Mouse (Mus musculus) T-helper 17 cell (primary cell): ENCODE measurements around the gene Nyap2.
"Not testable (repeated sequence)": the region's sequence is repeated elsewhere in the genome, so short reads cannot be mapped to it uniquely, and the experiment has no call there.

Experiments used
- in situ Hi-C, 2 experiments: fragments of 300-600 bp; cut with MboI, MseI; formaldehyde crosslinking; loops; 1 replicate in 1 of 2; 2 replicates in 1 of 2; pipeline ENCODE4 v1.15.1; 2025; ENCODE audit warnings: high pct_unique_total_duplicates in 2 of 2

Nyap2 gene

GRCm38 (mm10) chr1:81179725-81180124, 103.0 kb downstream of the Nyap2 start:
- in situ Hi-C loops: loop anchor here (5.0 to 10.0 kb wide), 2 partner anchors 42 to 1415 kb away; no protein-coding TSS in a partner anchor

- in situ Hi-C loops: loop anchor here in 1 of 2 experiments (5.0 kb wide), 1 partner anchor 43 kb away; no protein-coding TSS in a partner anchor
These were observed 103.9 kb downstream of the Nyap2 start for GRCm38 (mm10) chr1:81180686-81181085.

GRCm38 (mm10) chr1:81209536-81209935, 132.8 kb downstream of the Nyap2 start:
- in situ Hi-C loops: loop anchor here (5.0 to 25.0 kb wide), 2 partner anchors 58 to 553 kb away; no protein-coding TSS in a partner anchor

GRCm38 (mm10) chr1:81211491-81211890, 134.7 kb downstream of the Nyap2 start:
- in situ Hi-C loops: loop anchor here in 1 of 2 experiments (25.0 kb wide), 1 partner anchor 551 kb away; no protein-coding TSS in a partner anchor

GRCm38 (mm10) chr1:81219790-81220189, 143.0 kb downstream of the Nyap2 start:
- in situ Hi-C loops: loop anchor here in 1 of 2 experiments (25.0 kb wide), 1 partner anchor 543 kb away; no protein-coding TSS in a partner anchor

GRCm38 (mm10) chr1:81231759-81232406, 155.1 kb downstream of the Nyap2 start:
- in situ Hi-C loops: no loop called here

DNA sequence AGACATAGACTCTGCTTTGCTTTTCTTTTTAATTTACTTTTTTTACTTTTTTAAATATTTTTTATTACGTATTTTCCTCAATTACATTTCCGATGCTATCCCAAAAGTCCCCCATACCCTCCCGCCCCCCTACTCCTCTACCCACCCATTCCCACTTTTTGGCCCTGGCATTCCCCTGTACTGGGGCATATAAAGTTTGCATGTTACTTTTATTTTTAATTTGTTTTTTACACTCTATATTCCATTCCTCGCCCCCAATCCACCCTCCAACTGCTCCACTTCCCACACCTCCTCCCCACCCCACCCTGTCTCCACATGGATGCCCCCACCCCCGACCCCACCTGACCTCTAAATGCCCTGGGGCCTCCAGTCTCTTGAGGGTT, 155.6 kb downstream of the Nyap2 start:
- in situ Hi-C loops: not testable (repeated sequence)

DNA sequence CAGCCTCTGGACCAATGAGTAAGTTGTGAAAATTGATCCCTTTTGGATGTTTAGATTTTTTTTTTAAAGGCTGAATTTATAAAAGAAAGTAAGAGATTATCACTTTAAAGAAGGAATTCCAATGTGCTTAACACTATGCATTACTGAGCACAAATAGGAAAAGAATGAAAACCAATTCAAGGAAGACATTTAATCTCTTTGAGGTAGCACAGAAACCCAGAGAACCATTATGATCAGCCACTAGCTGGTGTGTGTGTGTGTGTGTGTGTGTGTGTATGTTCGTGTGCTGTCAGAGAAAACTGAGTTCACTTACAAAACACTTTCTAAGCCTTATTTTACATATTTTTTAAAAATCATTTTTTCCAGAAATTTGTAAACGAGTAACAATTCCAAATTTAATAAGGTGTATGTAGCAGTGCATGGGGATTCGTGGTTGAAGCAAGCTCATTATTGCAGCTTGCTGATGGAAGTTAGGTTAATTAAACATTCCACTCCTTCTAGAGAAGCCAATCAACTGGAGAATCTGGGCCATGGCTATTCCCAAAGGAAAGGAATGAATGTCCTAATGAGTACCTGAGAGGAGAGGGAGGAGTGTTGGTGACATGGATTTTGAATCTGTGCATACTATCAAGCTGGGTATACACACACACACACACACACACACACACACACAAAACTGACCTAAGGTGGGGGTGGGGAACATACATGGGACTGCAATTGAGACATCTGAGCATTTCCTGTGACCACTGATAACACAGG, 171.9 kb downstream of the Nyap2 start:
- in situ Hi-C loops: no loop called here

- in situ Hi-C loops: no loop called here
These were observed 173.3 kb downstream of the Nyap2 start for GRCm38 (mm10) chr1:81250068-81250467.

GRCm38 (mm10) chr1:81266441-81266840, 189.7 kb downstream of the Nyap2 start:
- in situ Hi-C loops: loop anchor here in 1 of 2 experiments (5.0 kb wide), 1 partner anchor 59 kb away; no protein-coding TSS in a partner anchor

- in situ Hi-C loops: loop anchor here (25.0 kb wide), 2 partner anchors 694 to 744 kb away; no protein-coding TSS in a partner anchor
These were observed 204.2 kb downstream of the Nyap2 start for GRCm38 (mm10) chr1:81280978-81281377.

GRCm38 (mm10) chr1:81285633-81286032, 208.9 kb downstream of the Nyap2 start:
- in situ Hi-C loops: loop anchor here (5.0 to 25.0 kb wide), 3 partner anchors 458 to 748 kb away; no protein-coding TSS in a partner anchor

DNA sequence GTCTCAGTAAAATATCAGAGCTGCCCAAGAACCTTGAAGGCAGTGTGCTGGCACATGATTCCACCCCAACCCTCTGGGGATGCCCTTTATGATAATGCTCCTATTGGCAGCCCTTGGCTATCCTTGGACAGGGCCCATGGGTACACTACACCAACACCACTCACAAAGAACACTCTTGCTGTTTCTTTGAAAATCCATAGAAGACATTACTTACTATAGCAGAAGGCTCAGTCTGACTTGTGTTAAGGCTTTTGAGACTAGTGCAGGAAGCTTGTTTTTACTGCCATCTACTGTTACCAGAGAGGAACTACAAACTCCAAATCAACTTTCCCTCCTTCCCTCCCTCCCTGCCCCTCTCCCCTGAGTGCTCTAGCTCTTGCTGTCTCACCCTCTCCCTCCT, 210.3 kb downstream of the Nyap2 start:
- in situ Hi-C loops: loop anchor here (5.0 to 25.0 kb wide), 3 partner anchors 460 to 750 kb away; no protein-coding TSS in a partner anchor

GRCm38 (mm10) chr1:81300735-81301134, 224.0 kb downstream of the Nyap2 start:
- in situ Hi-C loops: loop anchor here (10.0 to 25.0 kb wide), 2 partner anchors 1116 to 1162 kb away; no protein-coding TSS in a partner anchor

DNA sequence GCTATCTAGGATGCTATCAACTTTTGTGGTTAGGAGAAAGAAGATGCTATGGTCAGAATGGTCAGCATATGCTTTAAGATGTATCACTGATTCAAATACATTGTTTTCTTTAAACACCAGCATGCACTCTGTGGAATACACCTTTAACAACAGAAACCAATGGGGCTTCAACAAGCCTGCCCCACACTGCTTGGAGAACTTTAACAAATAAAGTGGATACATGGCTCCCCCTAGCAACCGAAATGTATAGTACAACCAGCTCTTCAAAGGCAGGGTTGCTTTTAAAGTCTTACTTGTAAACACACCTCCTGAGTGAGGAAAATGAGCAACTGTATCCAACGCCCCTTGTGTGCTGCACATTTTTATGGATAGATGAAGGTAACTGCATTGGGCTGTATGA, 224.9 kb downstream of the Nyap2 start:
- in situ Hi-C loops: loop anchor here (10.0 to 25.0 kb wide), 2 partner anchors 1117 to 1161 kb away; no protein-coding TSS in a partner anchor

- in situ Hi-C loops: loop anchor here (10.0 to 25.0 kb wide), 2 partner anchors 1119 to 1159 kb away; no protein-coding TSS in a partner anchor
These were observed 226.6 kb downstream of the Nyap2 start for GRCm38 (mm10) chr1:81303389-81303788.

GRCm38 (mm10) chr1:81307407-81307806, 230.7 kb downstream of the Nyap2 start:
- in situ Hi-C loops: loop anchor here (5.0 to 25.0 kb wide), 4 partner anchors 1123 to 1340 kb away; no protein-coding TSS in a partner anchor

DNA sequence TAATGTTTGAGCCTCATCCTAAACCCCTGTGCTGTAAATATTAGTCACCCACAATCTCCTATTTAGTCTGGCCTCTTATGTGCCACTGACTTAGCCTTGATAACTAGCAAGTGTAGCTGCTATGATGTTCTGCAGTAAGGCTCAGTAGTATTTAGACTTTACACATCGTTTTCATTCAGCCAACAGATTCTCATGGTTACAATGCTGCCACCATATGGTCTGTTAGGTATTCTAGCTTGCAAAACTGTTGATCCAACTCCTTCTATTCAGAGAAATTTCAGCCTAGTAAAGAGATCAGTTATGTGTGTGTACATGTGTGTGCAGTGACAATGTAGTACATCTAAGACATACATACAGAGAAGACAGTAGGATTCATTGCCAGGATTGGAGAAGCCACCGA, 231.2 kb downstream of the Nyap2 start:
- in situ Hi-C loops: loop anchor here (5.0 to 25.0 kb wide), 4 partner anchors 1123 to 1339 kb away; no protein-coding TSS in a partner anchor

- in situ Hi-C loops: loop anchor here (25.0 kb wide), 1 partner anchor 1152 kb away; no protein-coding TSS in a partner anchor
These were observed 233.4 kb downstream of the Nyap2 start for GRCm38 (mm10) chr1:81310087-81310626.

GRCm38 (mm10) chr1:81316403-81316994, 239.7 kb downstream of the Nyap2 start:
- in situ Hi-C loops: loop anchor here (5.0 to 25.0 kb wide), 2 partner anchors 976 to 1146 kb away; partner anchors contain the start of gene Irs1 (in 2 of the 2)

DNA sequence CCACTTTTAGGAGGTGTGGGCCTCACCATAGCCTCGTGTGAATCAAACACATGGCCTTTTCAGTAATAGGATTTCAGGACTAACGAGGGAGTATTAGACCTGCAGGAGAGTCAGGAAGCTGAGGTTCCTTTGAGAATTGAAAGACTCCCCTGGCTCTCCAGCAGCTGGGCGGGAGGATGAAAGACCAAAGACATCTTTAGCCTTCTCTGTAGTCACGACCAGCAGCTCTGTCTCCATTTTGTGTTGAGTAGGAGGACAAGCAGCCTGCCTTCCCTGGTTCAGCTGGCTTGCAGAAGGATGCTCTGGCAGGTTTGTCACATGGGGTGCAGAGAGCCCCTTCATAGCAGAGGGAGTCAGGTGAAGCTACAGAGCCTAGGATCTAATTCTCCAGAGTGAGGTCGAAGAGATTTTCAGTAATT, 240.3 kb downstream of the Nyap2 start:
- in situ Hi-C loops: loop anchor here (5.0 to 25.0 kb wide), 2 partner anchors 975 to 1145 kb away; partner anchors contain the start of gene Irs1 (in 2 of the 2)
